Mouse (Mus musculus) forelimb bud, embryonic 11.5 days (tissue): ENCODE data around the gene Eml1.

Experiments used
- DNase-seq: peaks from one replicate; pipeline ENCODE4 v3.0.0-alpha.2; 2012; ENCODE audit warnings: low read depth, low spot score

The Eml1 gene

DNA sequence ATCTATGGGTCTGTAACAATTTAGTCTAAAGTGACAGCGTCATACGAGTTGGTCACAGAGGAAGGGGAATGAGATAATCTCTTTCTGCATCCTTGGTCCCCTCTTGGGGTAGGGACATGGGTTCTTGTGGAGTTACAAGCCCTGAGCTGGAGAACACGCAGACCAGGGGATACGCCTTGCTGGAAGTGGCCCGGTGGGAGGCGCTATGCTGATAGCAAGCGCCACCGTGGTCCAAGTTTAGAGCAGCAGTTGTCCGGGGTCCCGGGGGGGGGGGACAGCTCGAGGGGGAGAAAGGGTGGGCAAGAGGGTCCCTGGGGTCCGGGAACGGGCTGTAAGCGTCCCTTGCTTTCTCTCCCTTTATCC, 51.7 kb downstream of the Eml1 start:
- DNase-seq, result peak; percentile 63

DNA sequence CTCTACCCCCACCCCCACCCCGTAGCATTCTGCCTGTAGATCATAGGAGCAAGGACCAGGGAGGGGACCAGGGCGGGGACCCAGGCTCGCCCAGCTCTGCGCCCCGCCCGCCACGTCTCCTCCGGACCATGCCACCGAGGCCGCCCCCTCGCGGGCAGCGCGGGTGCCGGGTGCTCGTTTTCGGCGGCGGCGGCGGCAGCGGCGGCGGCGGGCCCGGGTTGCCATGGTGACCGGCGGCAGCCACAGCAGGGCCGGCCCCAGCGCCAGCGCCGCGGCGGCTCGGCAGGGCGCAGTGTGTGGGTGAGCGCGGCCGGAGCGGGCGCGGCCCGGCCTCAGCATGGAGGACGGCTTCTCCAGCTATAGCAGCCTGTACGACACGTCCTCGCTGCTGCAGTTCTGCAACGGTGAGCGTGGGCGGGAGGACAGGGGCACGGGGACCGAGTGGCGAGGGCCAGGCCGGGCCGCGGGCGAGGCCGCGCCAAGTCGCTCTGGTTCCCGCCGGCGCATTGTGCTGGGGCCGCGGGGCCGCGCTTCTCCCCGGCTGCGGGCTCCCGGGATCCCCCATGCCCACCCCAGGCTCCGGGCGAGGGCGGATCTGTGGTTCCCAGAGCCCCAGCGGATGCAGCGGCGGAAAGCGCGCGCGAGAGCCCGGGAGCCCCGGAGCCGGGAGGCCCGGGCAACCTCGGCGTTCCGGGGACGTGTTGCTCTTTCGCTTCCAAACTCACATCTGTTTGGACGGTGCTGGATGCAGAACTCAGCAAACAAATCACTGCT, 52.3 kb downstream of the Eml1 start:
- DNase-seq, result peak; percentile 59

DNA sequence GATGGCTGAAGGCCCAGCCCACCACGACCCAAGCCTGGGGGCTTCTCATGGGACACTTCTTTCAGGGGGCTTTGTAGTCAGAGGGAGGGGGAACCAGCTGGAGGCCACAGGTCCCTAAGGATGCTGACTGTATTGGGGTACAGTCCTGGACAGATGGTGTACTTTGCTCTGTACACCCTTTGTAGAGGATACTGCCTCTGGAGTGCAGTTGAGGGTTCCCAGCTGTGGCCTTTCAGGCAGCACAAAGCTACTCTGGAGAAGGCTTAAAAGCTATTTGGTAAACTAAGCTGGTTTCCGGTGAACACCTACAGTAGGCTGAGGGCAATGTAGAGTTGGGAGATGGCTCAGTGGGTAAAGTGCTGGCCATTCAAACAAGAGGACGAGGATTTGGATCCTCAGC, 60.2 kb downstream of the Eml1 start:
- no peak for DNase-seq

DNA sequence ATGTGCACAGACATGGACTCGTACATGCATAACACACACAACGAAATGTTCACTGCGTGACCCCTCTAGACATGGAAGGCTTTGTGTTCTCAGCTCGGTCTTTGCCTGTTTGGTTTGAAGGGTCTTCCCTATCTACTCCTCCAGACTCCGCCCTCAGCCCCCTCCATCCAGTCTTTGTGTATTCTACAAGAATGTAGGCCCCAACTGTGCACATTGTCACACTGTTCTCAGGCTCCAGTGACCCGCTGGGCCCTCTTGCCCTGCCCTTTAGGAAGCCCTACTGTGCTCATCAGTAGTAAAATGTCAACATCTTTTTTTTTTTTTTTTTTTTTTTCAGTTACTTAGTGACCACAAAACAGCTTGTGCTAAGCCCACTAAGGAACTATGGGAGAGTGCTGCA, 61.0 kb downstream of the Eml1 start:
- DNase-seq, result no peak

DNA sequence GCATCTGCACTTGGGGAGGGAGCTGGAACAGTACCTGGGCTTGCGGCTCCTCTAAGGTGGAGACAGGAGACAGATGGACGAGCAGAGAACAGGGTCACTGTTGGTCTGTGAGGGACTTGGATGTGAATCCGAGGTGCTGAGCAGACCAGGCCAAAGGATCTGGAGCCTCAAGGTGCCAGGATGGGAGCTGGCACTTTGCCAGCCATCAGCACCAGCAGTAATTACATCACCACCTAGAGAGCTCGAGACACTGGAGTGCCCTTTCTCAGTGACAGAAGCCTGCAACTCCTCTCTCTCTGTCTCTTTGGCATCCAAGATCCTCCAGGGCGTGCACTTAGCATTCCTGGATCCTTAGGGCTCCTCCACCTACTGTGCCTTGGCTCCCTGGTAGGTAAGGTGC, 61.8 kb downstream of the Eml1 start:
- DNase-seq, result no peak

DNA sequence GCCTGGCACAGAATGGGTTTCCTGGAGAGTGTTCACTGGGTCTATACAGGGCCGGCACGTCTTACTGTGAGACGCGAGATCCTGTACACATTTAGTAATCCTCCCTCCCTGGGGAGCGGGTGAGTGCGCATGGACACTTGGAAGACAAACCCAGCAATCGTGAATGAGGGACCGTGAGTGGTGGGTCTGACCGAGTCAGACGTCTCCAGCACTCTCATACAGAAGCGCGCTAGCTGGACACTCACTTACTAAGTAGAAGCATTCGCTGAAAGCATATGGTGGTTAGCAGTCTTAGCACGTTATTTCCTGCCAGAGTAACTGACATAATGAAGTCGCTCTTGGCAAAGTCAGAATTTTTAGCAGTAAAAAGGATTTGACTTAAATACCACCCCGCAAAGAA, 62.3 kb downstream of the Eml1 start:
- DNase-seq, result no peak

DNA sequence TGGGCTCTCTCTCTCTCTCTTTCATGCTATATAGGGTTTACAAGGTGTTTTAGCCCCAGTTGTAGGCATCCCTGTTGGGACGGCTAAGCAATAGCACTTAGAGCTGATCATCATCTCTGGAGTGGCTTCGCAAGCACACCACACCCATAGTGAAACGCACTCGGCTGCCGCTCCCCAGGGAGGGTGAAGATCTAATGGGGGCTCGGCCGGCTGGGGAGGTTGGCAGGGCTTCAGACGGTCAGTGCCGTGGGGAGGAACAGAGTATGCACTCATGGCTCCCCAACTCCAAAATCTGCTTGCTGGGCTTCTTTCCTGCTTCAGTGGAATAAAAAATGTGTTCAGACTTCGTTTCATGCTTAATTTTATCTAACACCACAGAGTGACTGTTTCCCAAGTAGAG, 62.7 kb downstream of the Eml1 start:
- no peak for DNase-seq

DNA sequence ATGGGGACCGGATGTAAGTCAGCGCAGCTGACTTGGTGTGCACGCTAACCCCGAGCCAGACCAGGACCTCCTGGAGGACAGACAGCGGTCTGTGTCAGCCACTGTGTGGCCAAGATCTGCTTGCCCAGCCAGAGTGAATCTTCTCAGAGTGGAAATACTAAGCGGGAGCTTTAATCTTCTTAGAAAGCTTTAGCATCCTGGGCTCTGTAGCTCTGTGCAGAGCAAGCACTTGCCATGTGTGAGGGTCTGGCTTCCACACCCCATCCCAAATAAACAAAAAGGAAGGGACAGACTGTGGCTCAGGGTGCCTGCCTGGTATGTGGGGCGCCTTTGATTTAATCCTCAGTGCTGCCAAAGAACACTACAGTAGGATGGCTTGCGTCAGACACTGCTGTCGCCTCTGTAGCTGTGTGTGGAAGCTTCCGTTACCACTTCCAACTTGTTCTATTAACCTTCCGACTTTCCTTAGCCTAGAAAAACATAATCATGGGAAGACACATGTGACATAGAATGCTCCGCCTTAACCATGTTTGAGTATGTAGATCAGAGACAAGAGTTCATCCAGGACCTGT, 64.8 kb downstream of the Eml1 start:
- no peak for DNase-seq

DNA sequence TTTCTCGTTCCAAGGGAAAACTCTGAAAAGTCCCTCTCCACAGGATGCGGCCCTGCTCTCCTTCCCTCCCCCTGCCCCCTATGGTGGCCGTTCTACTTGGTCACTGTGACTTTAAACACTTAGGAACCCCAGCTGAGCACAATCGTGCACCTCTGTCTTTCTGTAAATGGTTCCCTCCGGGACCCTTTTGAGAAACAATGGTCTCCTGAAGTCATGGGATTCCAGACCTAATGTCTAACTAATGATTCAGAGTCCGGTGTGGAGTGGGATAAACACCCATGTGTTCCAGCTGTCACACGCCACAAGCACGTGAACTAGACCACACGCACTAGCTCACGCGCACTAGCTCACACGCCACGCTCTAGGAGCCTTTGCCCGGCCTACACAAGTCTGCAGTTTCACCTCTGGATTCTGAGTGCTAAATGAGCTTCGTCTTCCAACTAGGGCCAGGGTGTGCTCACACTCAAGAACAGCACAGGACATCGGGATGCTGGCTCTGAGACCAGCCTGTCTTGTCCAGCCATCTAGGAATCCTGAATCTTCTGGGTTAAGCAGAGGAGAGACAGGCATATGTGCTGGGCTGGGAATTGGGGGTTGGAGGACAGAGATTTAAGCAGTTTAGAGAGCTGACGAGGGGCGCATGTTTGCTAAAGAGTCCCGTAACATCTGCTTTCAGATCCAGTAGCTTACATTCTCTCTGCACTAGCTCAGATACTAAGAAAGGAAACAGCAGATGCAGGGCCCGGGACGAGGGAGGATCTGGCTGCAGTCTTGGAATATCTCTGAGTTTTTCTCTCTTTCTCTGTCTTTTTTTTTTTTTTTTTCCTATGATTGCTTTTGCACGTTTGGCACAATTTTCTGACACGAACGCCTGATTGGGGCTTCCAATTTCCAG, 65.5 kb downstream of the Eml1 start:
- no peak for DNase-seq

DNA sequence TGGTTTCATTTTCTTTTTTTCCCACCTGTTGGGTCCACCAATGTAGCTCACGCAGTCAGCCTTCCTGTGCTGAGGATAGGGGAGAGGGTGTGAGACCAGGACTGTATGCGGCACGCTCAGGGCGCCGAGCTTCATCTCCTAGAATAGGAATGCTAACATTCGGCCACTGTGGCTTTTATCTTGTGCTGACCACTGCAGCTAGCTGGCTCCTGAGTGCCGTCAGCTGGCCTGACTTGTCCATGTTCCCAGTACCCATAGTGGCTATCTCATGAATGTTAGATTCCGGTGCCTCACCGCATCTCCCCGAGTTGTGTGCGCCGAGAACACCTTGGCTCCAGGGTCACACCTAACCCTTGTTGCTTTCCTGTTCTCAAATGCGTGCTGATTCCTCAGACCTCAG, 66.7 kb downstream of the Eml1 start:
- DNase-seq, result no peak

DNA sequence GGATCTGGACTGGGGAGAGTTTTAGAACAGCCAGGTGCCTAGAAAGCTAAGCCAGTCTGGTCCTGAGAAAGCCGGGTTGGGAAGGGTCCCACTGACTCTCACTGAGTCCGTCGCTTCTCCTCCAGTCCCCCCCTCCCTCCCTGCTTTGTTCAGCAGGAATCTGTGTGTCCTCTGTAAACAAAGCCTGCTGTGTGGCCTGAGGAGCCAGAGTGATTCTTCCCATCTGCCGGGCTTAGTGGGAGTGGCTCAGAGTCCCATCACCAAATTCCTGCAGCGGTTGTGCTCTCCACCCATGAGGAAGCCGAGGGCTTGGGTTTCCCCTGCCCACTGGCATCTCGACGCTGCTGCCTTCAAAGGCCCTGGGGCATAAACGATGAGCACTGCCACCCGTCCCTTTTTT, 72.5 kb downstream of the Eml1 start:
- DNase-seq, result no peak

DNA sequence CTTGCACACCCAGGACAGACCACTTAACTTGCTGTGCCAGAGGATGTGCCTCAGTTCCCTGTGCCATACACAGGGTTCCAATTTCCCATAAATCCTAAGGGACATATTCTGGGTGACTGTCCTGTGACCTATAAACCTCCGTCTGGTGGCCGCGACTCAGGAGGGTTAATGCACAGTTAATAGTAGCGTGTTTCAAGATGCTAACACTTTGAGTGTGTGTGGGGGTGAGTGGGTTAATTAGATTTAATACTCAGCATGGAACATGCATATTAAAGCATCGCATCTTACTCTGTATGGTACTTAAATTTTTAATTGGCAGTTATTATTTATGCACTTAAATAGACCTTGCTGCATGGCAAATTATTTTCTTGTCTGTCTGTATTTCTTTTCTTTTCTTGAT, 73.0 kb downstream of the Eml1 start:
- DNase-seq, result no peak

DNA sequence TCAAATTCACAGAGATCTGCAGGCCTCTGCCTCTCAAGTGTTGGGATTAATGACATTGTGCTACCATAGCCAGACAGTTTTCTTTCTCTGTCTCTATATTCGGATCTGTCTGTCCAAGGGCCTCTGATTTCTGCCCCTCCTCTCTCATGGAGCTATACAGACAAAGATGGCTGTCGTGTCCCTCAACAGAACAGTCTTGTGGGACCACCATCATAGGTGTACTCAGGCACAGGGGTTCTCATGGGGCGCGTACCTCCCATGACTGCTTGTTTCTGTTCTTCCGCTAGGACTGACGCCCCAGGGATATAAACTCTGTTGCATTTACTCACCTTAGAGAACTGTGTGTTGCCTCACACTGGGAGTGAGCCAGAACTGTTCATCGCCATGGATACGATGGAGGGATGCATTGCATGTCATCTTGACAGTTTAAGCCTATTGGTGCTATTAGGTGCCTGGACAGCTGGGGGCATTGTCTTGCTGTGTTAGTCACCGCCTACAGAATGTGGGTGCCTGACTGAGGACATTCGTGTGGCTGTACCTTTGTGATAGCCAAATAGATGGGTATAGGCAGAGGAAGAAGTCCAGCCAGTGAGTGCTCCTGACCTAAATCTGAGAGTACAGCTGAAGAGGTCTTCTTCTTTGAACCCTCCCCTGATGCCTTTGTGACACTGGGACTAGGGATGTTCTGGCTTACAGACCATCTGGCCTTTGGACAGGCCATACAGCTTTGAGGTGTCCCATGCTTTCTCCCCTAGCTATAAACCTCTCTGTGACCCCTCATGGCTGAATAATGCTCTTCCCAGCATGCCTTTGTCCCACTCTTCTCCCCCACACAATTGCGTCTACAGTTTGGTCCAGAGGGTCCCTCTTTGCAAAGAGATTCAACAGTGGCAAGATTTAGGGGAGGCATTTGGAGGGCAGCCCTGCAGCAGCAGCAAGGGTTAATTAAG, 73.7 kb downstream of the Eml1 start:
- DNase-seq, result no peak

DNA sequence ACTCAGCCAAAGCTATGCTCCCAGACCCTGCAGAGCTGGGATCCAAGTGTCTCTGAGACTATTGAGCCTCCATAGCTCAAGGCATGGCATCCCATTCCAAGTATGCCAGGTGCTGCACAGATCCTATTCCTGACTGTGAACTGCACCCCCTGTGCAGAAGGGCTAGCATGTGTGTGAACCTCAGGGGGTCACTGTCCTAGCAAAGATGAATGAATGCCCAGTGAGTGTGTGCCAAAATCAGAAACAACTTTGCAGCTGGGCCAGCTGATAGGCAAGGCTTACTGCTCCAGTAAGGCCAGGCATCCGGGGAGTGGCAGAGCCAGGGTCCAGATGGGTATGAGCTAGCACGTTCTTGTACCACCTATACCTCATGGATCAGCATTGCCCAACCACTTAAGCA, 76.0 kb downstream of the Eml1 start:
- DNase-seq, result no peak

DNA sequence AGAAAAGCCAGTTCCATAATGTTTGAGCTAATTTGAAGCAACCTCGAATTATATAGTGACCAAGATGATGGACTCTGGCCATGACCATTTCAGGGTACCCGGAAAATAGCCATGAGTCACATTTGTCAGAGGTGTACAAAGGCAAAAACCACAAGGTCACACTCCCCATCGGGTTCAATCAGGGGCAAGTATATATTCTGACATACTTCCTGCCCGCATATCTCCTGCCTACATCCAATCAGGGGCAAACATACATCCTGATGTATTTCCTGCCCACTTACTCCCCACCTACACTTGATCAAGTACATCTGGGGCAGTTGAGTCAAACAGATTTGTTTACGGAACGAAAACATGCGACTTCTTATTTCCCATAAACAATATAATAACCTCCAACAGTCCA, 77.6 kb downstream of the Eml1 start:
- no peak for DNase-seq

DNA sequence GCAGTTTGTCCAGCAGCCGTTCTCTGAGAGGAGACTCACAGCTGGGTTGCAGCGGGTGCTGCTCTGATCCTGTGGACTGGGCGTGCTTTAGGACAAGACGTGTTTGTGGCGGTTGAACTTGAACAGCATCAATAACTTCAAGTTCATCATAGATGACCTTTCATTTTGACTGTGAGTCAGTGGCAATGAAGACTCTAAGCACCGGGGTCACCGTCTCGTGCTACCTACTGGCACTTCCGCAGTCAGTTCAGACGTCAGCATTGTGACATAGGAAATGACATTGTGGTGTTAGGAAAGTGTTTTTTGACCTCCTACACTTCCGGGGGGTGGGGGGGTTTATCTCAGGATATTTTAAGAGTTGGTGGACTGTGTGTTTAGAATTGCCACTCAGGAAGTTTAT, 79.2 kb downstream of the Eml1 start:
- DNase-seq, result no peak

DNA sequence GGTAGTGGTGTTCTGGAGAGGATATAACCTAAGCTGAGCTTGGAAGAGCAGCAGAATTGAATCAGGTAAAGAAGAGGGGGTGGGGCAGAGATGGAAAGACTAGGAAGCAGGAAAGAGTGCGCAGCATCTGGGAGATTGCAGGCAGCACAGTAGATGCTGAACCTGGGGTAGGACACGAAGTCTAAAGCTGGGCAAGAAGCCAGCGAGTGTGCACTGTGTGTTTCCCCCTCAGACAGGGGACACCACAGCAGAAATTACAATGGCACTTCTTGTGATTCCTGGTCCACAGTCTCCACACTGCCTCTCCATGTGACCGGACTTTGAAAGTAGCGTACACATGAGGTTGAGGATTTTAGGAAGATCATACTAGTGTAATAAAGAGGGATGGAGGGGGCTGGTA, 79.8 kb downstream of the Eml1 start:
- DNase-seq, result no peak

DNA sequence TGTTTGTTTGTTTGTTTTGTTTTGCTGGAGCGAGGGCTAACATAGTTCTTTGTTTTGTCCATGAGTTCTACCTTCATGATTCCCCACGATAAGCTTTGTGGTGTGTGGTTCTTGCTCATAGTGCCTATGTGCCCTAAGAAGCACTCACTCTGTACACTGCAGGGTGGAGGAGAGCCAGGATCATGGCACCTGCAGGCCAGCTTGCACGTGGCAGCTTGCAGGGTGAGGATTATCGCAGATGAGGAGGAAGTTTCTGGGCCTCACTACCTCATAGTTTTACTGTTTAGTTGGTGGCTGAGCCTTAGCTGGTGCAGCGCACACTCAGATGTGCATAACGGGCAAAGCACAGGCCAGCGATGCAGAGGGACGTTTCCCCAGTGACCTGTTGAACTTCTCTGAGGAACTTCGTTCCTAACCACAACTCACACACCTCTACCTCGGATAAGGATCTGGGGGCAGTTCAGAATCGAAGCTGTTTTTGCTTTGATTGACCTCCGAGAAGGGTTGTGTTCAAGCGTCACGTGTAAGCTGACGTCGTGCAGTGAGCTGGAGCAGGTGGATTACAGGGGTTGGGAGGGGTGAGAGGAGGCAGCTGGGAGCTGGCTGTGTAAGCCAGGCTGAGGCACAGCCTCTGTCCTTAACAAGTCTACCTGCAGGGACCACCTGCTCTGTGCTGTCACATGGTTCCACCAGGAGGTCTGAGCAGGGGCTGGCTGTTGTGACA, 81.6 kb downstream of the Eml1 start:
- no peak for DNase-seq

DNA sequence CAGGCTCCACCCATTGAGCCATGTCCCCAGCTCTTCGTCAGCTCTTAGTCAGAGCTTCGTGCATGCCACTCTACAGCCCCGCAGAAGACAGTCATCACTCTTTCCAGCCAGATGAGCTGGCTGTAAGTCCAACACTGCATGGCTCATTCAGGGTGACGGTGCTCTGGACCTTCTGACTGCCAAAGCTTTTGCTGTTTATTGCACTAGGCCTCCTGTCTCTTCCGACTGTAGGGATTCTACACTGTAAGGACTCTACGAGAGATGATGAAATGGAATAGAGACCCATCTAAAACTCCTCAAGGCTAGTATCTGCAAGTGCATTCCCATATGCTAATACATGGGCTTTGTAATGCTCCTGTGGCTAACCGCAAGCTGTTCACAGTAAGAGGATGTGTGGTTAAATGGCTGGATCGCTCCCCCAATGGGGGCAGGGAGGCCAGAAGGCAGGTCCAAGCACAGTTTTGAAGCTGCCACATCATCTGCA, 82.8 kb downstream of the Eml1 start:
- DNase-seq, result no peak

DNA sequence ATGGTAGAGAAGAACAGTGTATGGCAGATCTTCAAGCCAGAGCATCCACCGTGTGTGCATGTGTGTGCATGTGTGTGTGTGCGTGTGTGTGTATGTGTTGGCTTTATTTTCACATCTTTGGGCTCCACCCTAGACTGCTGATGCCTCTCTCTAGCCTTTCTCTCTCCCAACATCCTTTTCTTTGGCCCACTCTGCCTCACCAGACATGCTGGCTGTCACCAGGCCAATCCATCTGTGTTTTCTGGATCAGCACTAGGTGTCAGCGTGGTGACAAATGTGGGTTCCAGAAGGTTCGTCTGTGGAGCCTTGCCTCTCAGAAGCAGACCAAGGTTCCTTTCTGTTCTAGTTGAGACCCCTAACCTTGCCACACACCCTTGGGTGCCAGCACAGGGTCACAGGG, 84.2 kb downstream of the Eml1 start:
- no peak for DNase-seq

DNA sequence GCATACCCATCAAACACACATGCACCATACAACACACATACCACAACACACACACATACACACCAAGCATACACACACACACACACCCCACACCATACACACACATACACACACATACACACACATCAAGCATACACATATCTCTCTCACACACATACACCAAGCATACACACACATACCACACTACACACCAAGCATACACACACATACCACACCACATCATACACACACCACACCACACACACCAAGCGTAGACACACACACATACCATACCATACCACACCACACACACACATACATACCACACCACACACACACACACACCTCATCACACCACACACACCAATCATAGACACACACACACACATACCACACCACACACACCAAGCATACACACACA, 102.1 kb downstream of the Eml1 start:
- no peak for DNase-seq
